Mouse (Mus musculus): ENCODE data around the gene Asgr2. TPM values are rescaled to one million over a fixed set of nuclear protein-coding genes. Genes with fewer than 3 reads are reported as not detected.

The Asgr2 gene
- polyA plus RNA-seq (2014; fragmentation: Nextera tagmentation; extraction: Ambion mirVana) = not detected in 2 replicates

- no peak for DNase-seq
- no peaks in the 10 kb centered on the region for H3K9me3 ChIP-seq (ENCODE audit: control insufficient read depth, low read length)
- no peak within 1 kb of the TSS for H3K4me3 ChIP-seq (replicated peaks; ENCODE audit: low read depth, low read length)
- H3K9ac ChIP-seq (replicated peaks; ENCODE audit: low read length) = no peak within 1 kb of the TSS
- no peak within 1 kb of the TSS for H3K27ac ChIP-seq (replicated peaks; ENCODE audit: low read depth, low read length)
- H3K27me3 ChIP-seq (ENCODE audit: control insufficient read depth, insufficient read depth, low read length) = no peaks in the 10 kb centered on the region
- ATAC-seq (ENCODE audit: low FRiP score, low TSS enrichment) = no peak
- WGBS = 83% methylated on average over 12 of the region's 12 CpGs
- no peaks in the 10 kb centered on the region for H3K4me1 ChIP-seq (ENCODE audit: control insufficient read depth, insufficient read depth, low read length)
- H3K36me3 ChIP-seq (ENCODE audit: control insufficient read depth, insufficient read depth, low read length) = no peaks in the 10 kb centered on the region
- no peak within 1 kb of the TSS for H3K4me2 ChIP-seq (ENCODE audit: low read length)
These were observed at the start of gene Asgr2 for GRCm38 (mm10) chr11:70091986-70092783. TSS of gene Asgr2 (plus strand) at chr11:70092644.

- H3K4me2 ChIP-seq (ENCODE audit: low read length) = no peak overlapping the region
- WGBS = 83% methylated on average over 7 of the region's 7 CpGs
- H3K27me3 ChIP-seq (ENCODE audit: control insufficient read depth, insufficient read depth, low read length) = no peaks in the 10 kb centered on the region
- DNase-seq (no peak), ATAC-seq (ENCODE audit: low FRiP score, low TSS enrichment) (no peak)
- H3K9me3 ChIP-seq (ENCODE audit: control insufficient read depth, low read length) = no peaks in the 10 kb centered on the region
- no peak overlapping the region for H3K9ac ChIP-seq (replicated peaks; ENCODE audit: low read length)
- no peak overlapping the region for H3K4me3 ChIP-seq (replicated peaks; ENCODE audit: low read depth, low read length)
- H3K27ac ChIP-seq (replicated peaks; ENCODE audit: low read depth, low read length) = no peak overlapping the region; the same call in 1 of the 2 replicates
- H3K36me3 ChIP-seq (ENCODE audit: control insufficient read depth, insufficient read depth, low read length) = peaks cover 67% of the 10 kb centered on the region
- H3K4me1 ChIP-seq (ENCODE audit: control insufficient read depth, insufficient read depth, low read length) = no peaks in the 10 kb centered on the region
These were observed 48.8 kb upstream of the Asgr2 start for GRCm38 (mm10) chr11:70043665-70044064.

- H3K4me1 ChIP-seq (ENCODE audit: control insufficient read depth, insufficient read depth, low read length) = no peaks in the 10 kb centered on the region
- peak overlapping the region; percentile 26; the same call in 1 of the 2 replicates for H3K27ac ChIP-seq (replicated peaks; ENCODE audit: low read depth, low read length)
- H3K4me3 ChIP-seq (replicated peaks; ENCODE audit: low read depth, low read length) = no peak overlapping the region
- H3K4me2 ChIP-seq (ENCODE audit: low read length) = no peak overlapping the region
- peaks cover 52% of the 10 kb centered on the region for H3K36me3 ChIP-seq (ENCODE audit: control insufficient read depth, insufficient read depth, low read length)
- DNase-seq (no peak), ATAC-seq (ENCODE audit: low FRiP score, low TSS enrichment) (no peak)
- H3K9me3 ChIP-seq (ENCODE audit: control insufficient read depth, low read length) = no peaks in the 10 kb centered on the region
- no peak overlapping the region for H3K9ac ChIP-seq (replicated peaks; ENCODE audit: low read length)
- no peaks in the 10 kb centered on the region for H3K27me3 ChIP-seq (ENCODE audit: control insufficient read depth, insufficient read depth, low read length)
- WGBS = 34% methylated on average over 9 of the region's 9 CpGs
These were observed 47.0 kb upstream of the Asgr2 start for GRCm38 (mm10) chr11:70045435-70045834.

GRCm38 (mm10) chr11:70049366-70049765, 43.1 kb upstream of the Asgr2 start:
- Histone ChIP-seq H3K27ac (replicated peaks; ENCODE audit: low read depth, low read length) (no peak overlapping the region), H3K27me3 (ENCODE audit: control insufficient read depth, insufficient read depth, low read length) (no peaks in the 10 kb centered on the region), H3K4me1 (ENCODE audit: control insufficient read depth, insufficient read depth, low read length) (no peaks in the 10 kb centered on the region), H3K4me2 (ENCODE audit: low read length) (no peak overlapping the region), H3K36me3 (ENCODE audit: control insufficient read depth, insufficient read depth, low read length) (peaks cover 14% of the 10 kb centered on the region), H3K4me3 (replicated peaks; ENCODE audit: low read depth, low read length) (no peak overlapping the region), H3K9me3 (ENCODE audit: control insufficient read depth, low read length) (no peaks in the 10 kb centered on the region), H3K9ac (replicated peaks; ENCODE audit: low read length) (no peak overlapping the region)
- ATAC-seq (ENCODE audit: low FRiP score, low TSS enrichment) = no peak
- DNase-seq = no peak
- WGBS = 74% methylated on average over 6 of the region's 6 CpGs

GRCm38 (mm10) chr11:70049816-70050215, 42.6 kb upstream of the Asgr2 start:
- no peak for ATAC-seq (ENCODE audit: low FRiP score, low TSS enrichment)
- H3K9ac ChIP-seq (replicated peaks; ENCODE audit: low read length) = no peak overlapping the region
- no peak overlapping the region for H3K4me2 ChIP-seq (ENCODE audit: low read length)
- peaks cover 10% of the 10 kb centered on the region for H3K36me3 ChIP-seq (ENCODE audit: control insufficient read depth, insufficient read depth, low read length)
- no peaks in the 10 kb centered on the region for H3K4me1 ChIP-seq (ENCODE audit: control insufficient read depth, insufficient read depth, low read length)
- WGBS = 55% methylated on average over 10 of the region's 10 CpGs
- no peaks in the 10 kb centered on the region for H3K27me3 ChIP-seq (ENCODE audit: control insufficient read depth, insufficient read depth, low read length)
- no peak overlapping the region for H3K4me3 ChIP-seq (replicated peaks; ENCODE audit: low read depth, low read length)
- H3K9me3 ChIP-seq (ENCODE audit: control insufficient read depth, low read length) = no peaks in the 10 kb centered on the region
- no peak overlapping the region for H3K27ac ChIP-seq (replicated peaks; ENCODE audit: low read depth, low read length)
- DNase-seq = no peak

- Histone ChIP-seq H3K36me3 (ENCODE audit: control insufficient read depth, insufficient read depth, low read length) (no peaks in the 10 kb centered on the region), H3K27me3 (ENCODE audit: control insufficient read depth, insufficient read depth, low read length) (no peaks in the 10 kb centered on the region), H3K4me3 (replicated peaks; ENCODE audit: low read depth, low read length) (no peak overlapping the region), H3K9me3 (ENCODE audit: control insufficient read depth, low read length) (no peaks in the 10 kb centered on the region), H3K27ac (replicated peaks; ENCODE audit: low read depth, low read length) (no peak overlapping the region), H3K9ac (replicated peaks; ENCODE audit: low read length) (no peak overlapping the region), H3K4me1 (ENCODE audit: control insufficient read depth, insufficient read depth, low read length) (no peaks in the 10 kb centered on the region), H3K4me2 (ENCODE audit: low read length) (no peak overlapping the region)
- ATAC-seq (ENCODE audit: low FRiP score, low TSS enrichment) (no peak), DNase-seq (no peak)
- WGBS = 79% methylated on average over 7 of the region's 7 CpGs
These were observed 39.3 kb upstream of the Asgr2 start for GRCm38 (mm10) chr11:70053156-70053555.

GRCm38 (mm10) chr11:70053898-70054570, 38.4 kb upstream of the Asgr2 start, which contains the start of gene Asgr1:
TSS of gene Asgr1 (plus strand) at chr11:70054085.
- Histone ChIP-seq H3K9me3 (ENCODE audit: control insufficient read depth, low read length) (no peaks in the 10 kb centered on the region), H3K27ac (replicated peaks; ENCODE audit: low read depth, low read length) (no peak within 1 kb of the TSS), H3K4me2 (ENCODE audit: low read length) (no peak within 1 kb of the TSS), H3K9ac (replicated peaks; ENCODE audit: low read length) (no peak within 1 kb of the TSS), H3K36me3 (ENCODE audit: control insufficient read depth, insufficient read depth, low read length) (no peaks in the 10 kb centered on the region), H3K4me1 (ENCODE audit: control insufficient read depth, insufficient read depth, low read length) (no peaks in the 10 kb centered on the region), H3K4me3 (replicated peaks; ENCODE audit: low read depth, low read length) (no peak within 1 kb of the TSS), H3K27me3 (ENCODE audit: control insufficient read depth, insufficient read depth, low read length) (no peaks in the 10 kb centered on the region)
- WGBS = 86% methylated on average over 10 of the region's 10 CpGs
- no peak for ATAC-seq (ENCODE audit: low FRiP score, low TSS enrichment)
- no peak for DNase-seq

- 24% methylated on average over 18 of the region's 18 CpGs for WGBS
These were observed 36.7 kb upstream of the Asgr2 start for GRCm38 (mm10) chr11:70055618-70056214.

More at GRCm38 (mm10) chr11:70055618-70056214, 36.7 kb upstream of the Asgr2 start:
- 0 out of 2 replicates have a peak overlapping the region, but pooled peaks have one; percentile 1 for H3K4me2 ChIP-seq (ENCODE audit: low read length)
- ATAC-seq (ENCODE audit: low FRiP score, low TSS enrichment) = peak; percentile 40; the same call in 1 of the 2 replicates
- peak; percentile 86 for DNase-seq
- no peaks in the 10 kb centered on the region for H3K4me1 ChIP-seq (ENCODE audit: control insufficient read depth, insufficient read depth, low read length)
- H3K27me3 ChIP-seq (ENCODE audit: control insufficient read depth, insufficient read depth, low read length) = no peaks in the 10 kb centered on the region
- H3K36me3 ChIP-seq (ENCODE audit: control insufficient read depth, insufficient read depth, low read length) = no peaks in the 10 kb centered on the region
- no peak overlapping the region for H3K9ac ChIP-seq (replicated peaks; ENCODE audit: low read length)
- H3K4me3 ChIP-seq (replicated peaks; ENCODE audit: low read depth, low read length) = no peak overlapping the region
- H3K27ac ChIP-seq (replicated peaks; ENCODE audit: low read depth, low read length) = no peak overlapping the region
- no peaks in the 10 kb centered on the region for H3K9me3 ChIP-seq (ENCODE audit: control insufficient read depth, low read length)
